14 mouse cellular contexts compared by ENCODE assay signal in genomic region chr3:154825739-154826138, GRCm38 (mm10).
DNase-seq lines count a peak whose midpoint lies in the region.
"Had no signal": no experiment of that assay in that cellular context is flagged by ENCODE, and none has a peak within 500 bp of the region (broad histone marks: within the 10 kb centered on the region; RNA-seq: fewer than 3 reads in every experiment).

No protein-coding gene starts in this region.

- peak; percentile 25 to 26 for DNase-seq in heart, adult 18-20 months
- DNase-seq in heart, adult 8-10 months (ENCODE audit: low spot score), result no peak
- DNase-seq in left cerebral cortex, adult 18-20 months (ENCODE audit: low spot score in 2 of 2), result peak; percentile 35 to 39
- no peak for DNase-seq in left cerebral cortex, adult 11 months (ENCODE audit: low spot score)
- DNase-seq in adipocyte (ENCODE audit: low spot score), result peak; percentile 74
- DNase-seq in layer of hippocampus, adult 9-11 months, result peak; percentile 69
- DNase-seq in gastrocnemius, postnatal 25 days, result no peak
- DNase-seq: adrenal gland, postnatal 36 days; cerebellum, adult 18-20 months; cerebellum, postnatal 25 days; gastrocnemius, postnatal 36 days; kidney, adult 11 months; lung, adult 18-20 months; lung, postnatal 4 days had no signal

Comparison
In these comparisons a context has a peak if more than half of its experiments do, and no peak if none do; other contexts are left out.
1. DNase-seq: peak in heart, adult 18-20 months (2 of 2), left cerebral cortex, adult 18-20 months (2 of 2), adipocyte (single experiment) and layer of hippocampus, adult 9-11 months (single experiment); none in heart, adult 8-10 months (single experiment), left cerebral cortex, adult 11 months (single experiment) and gastrocnemius, postnatal 25 days (single experiment).